Mouse (Mus musculus) heart, embryonic 15.5 days (tissue): ENCODE data around the gene Dcp1a. TPM values are rescaled to one million over a fixed set of nuclear protein-coding genes. Genes with fewer than 3 reads are reported as not detected.

Experiments
- microRNA-seq: library from miRNA; unstranded; fragments of <30 nt; microRNA quantifications from one replicate; pipeline ENCODE4, GENCODE M21; 2016
- polyA plus RNA-seq: library from polyadenylated mRNA; unstranded; fragments of >200 nt; fragmentation: Nextera tagmentation; extraction: Ambion mirVana; gene quantifications from 2 replicates; pipeline ENCODE4 v1.2.1, GENCODE M21; 2015

The Dcp1a gene
- polyA plus RNA-seq, 1 experiment from 2014 or later, result 13.3 TPM

Small RNAs within 50 kb of the gene (microRNA-seq; reads per million reads assigned to microRNA genes)
- gene Mir3076, result 4.8 reads per million, percentile 17 among the genes with 10 or more reads in this experiment

Other genes with a start within 250 kb of the Dcp1a start
- 5.3 and 7.2 TPM in 2 replicates for gene Cacna1d, start 11.9 kb downstream of the Dcp1a start, polyA plus RNA-seq
- 65.8 and 112 TPM in 2 replicates for gene Tkt, start 68.8 kb downstream of the Dcp1a start, polyA plus RNA-seq
- 37.5 and 49.6 TPM in 2 replicates for gene Prkcd, start 146.7 kb downstream of the Dcp1a start, polyA plus RNA-seq
- 8.8 and 11.5 TPM in 2 replicates for gene Rft1, start 174.8 kb downstream of the Dcp1a start, polyA plus RNA-seq
- 7.8 and 10.3 TPM in 2 replicates for gene Sfmbt1, start 235.3 kb downstream of the Dcp1a start, polyA plus RNA-seq